Mouse (Mus musculus): ENCODE measurements around the gene Mre11a. TPM values are rescaled to one million over a fixed set of nuclear protein-coding genes. Genes with fewer than 3 reads are reported as not detected.

The Mre11a gene
- 10 to 100 TPM; 13.6 to 14.6 TPM for total RNA-seq (2021)

DNA sequence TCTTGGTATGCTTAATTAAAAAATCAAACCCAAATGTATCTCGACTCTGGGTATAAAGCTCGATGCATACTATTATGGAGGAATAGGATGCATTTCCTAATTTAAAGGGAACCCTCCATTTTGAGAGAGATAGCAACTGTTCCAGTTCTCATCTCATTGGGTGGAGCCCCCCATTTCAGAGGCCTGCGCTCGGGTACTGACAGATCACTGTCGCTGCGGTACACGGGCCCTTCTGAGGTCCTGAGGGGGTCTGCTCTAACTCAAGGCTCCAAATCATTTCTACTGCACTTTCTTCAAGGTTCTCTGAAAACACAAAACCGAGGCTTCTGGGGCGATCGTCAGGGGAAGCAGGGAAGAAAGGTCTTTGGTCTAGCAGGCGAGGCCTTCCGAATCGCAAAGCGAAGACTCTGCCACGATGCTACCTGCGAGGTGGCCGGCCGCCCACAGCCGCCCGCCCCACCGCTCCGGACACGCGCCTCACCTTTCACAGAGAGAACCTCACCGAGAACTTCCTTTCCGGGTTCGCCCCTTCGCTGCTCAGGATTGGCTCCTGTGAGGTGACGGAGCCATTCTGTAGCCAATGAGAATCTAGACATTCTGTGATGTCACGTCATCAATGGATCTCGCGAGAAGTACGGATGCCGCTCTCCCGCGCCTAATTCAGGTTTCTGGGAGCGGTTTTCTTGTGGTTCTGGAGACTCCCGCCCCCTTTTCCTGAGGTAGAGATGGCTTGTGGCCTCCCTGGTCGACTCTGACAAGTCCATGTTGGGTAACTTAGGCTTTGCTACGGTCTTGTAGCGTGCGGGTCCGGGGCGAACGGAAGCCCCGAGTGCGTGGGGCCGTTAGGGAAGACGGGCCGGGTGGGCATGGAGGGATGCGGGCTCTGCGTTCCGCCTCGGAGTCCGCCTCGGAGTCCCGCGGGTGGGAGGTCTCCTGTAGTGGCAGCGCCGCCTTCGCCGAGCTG is at the start of gene Mre11a, which contains the start of gene Ankrd49:
TSS of gene Mre11a (plus strand) at position 616 of the 964 bp plus-strand sequence.
TSS of gene Ankrd49 (minus strand) at position 818 of the 964 bp plus-strand sequence.
- peak; percentile 88 to 91 for DNase-seq

DNA sequence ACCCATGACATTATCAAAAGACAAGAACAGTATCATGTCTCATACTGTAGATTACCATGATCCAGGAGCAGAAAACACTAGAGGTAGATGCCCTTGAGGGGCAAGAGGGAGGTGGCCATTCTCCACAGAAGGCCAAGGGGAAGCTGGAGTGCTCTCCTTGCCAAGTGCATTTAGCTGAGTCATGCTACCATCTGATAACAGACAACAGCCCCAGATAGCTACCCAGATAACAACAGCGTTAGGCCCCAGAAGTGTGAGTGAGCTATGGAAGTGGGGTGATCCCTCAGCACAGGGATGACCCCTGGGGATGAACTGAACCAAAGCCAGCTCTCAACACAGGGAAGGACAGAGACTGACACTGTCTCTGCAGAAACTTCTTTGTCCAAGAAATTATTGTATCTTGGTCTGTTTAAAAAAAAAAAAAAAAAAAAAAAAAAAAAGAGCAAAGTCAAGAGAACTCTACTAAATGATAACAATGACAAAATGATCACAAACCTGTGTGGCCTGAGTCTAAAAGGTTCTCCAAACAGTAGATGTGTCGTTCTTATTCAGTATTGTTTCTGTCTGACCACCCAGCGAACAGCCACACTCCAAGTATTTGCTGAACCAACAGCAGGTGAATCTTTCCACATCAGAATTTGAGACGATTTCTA is 44.8 kb upstream of the Mre11a start:
- DNase-seq = no peak

DNA sequence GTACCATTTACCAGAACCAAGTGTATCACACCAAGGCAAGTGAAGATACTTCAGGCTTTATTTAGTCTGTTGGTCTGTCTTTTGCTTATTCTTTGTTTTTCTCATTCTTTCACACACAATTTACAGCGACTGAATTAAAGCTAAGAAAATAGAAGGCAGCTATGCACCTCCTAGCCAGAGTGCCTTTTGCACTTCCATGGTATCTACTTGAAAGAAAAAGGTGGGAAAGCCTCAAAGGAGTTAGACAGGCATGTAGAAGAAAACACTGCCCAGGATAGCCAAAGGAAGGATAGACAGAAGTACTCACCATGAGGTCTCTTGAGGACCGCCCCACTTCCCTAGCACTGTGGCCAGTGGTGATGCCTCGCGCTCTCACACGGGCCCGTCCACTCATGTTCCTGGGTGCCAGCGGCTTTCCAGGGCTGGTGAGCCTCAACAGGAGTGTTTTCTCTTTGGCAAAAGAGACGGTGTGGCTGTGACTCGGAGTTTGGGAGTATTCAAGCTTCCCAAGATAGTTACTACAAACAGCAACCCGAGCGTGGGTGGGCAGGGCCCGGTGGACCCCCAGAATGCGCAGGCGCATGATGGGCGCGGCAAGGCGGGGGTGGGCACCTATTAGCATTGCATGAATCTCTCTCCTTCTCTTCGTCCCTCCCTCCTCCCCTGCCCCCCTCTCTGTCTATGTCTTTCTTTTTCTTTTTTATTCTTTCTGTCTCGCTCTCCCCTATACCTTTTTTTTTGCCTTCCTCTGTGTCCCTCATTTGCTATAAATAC is 44.1 kb upstream of the Mre11a start, which contains the start of gene Piwil4:
TSS of gene Piwil4 (minus strand) at position 583 of the 774 bp plus-strand sequence.
- no peak for DNase-seq

DNA sequence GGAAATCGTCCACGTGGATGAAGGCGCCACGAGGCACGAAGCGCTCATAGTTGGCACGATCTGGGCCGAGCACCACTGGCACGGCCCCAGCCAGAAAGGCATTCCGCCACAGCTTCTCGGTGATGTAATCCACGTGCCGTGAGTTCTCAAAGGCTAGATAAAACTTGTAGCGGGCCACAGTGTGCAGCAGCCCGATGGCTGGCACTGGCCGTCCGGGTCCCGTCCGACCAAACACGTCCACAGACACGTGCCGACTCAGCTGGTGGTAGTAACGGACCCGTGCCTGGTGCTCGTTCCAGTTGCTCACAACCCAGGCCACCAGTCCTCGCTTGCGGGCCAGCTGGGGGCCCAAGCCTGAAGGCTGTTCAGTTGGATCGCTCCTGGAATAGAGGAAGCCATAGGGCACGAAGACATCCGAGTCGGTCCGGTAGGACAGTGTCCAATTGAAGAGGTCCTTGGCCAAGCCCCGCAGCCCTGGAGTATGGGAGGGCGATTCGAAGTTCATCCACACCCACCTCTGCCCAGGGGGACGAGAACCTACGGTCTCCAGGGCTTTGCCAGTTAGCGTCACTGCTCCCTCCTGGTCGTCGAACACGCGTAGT is 33.5 kb upstream of the Mre11a start:
- DNase-seq = no peak

DNA sequence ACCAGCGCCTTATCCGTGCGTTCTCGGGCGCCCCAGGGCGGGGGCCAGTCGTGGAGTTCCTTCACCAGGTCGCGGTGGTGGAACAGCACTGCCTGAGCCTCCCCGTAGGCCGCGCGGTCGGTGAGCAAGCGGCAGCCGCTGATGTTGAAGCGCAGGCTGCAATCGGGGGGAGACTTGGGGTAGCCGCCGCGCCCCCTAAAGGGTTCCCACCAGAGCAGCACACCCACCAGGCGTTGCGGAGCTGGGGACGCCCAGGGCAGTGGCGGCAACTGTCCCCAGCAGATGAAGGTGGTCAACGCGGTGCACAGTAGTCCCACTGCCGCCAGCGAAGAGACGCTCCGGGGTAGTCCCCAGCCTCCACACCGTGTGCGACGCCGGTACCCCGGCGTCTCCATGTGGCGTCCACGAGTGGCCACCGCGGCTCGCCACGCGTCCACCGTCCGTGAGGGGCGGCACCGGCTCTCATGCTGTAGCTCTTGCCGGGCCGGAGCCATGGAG is 32.9 kb upstream of the Mre11a start:
- DNase-seq = no peak

DNA sequence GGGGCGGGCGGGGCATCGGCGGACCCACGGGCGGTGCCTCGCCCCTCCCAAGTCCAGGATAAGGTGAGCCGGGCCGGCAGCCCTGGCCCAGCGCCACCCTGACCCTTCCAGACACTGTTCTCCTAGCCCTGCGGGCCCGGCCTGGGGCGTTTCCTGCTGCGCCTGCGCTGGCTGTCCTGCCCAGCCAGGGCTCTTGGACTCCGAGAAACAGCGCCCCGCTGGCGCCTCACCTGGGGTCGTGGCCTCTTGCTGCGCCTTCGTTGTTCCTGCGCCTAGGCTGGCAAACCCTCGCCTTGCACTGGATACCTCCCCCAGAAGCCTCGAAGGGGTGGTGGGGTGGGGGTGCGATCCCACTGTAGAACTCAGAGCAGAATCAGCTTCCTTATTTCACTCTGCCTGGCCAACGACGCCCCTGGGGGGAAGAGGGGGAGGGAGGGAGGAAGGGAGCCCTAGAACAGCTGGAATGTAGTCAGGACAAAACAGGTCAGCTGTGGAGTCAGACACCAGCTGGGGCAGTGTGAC is 32.4 kb upstream of the Mre11a start, which contains the start of gene Fut4:
TSS of gene Fut4 (minus strand) at position 393 of the 522 bp plus-strand sequence.
- DNase-seq = peak; percentile 11 to 15

DNA sequence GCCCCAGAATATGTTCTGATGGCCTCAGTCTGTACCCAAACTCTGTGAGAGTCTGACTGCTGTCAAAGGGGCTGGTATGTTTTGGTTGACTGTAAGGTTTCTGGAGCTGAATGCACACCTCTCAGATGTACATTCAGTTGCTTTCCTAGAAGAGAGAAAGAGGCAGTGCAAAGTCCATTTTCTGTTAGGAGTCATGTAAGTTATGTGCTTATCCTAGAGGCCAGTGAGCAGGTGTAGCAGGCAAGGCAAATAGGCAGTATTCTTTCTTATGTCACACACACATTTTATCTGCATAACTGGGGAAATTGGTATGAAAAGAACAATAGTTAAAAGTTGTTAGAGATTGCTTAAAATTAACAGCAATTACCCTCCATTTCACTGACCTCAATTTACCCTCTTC is 30.5 kb upstream of the Mre11a start:
- DNase-seq = no peak

DNA sequence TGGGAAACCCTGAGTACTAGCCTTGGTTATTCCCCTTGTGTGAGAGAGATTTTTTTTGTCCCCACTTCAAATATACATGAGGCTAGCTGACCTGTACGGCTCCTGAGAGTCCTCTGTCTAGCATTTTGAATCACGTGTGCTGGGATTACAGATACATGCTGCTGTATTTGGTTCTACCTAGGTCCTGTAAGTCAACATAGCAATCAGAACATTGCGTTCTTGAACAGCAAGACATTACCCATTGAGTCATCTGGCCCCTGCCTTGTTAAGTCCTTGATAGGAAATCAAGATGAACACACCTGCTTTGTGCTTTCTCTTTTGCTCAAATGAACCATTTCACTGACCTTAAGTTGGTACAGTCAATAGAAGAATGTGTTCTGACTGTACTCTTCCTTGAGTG is 30.0 kb upstream of the Mre11a start:
- no peak for DNase-seq

DNA sequence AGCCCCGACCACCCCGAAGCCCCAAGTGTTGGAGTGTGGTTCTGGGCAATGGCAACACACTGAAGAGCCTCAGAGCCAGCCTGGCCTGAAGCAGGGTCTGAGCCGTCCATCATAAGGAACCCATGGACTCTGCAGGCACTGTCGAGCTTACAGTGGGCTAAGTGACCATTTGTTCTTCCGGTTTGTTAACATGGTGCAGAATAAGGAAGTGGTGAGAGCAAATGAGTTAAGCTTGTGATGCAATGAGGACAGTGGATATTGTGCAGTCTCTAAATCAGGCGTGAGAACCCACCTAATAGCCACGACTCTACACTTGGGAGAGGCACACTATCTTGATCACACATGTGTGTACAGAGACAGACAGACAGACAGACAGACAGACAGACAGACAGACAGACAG is 25.9 kb upstream of the Mre11a start:
- no peak for DNase-seq

DNA sequence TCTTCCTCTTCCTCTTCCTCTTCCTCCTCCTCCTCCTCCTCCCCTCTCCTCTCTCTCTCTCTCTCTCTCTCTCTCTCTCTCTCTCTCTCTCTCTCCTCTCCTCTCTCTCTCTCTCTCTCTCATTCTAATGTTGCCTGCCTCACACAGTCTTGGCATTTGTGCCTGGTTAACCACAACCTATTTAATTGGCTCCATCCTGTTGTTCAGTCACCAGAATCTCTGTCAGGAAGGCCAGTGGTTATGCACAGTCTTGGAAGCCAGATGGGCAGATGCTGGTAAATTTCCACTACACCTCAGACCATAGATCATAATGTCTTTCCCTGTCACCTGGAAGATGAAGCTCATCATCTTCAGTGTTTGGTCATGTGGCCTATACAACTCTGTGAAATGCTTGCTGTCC is 25.2 kb upstream of the Mre11a start:
- DNase-seq = no peak

DNA sequence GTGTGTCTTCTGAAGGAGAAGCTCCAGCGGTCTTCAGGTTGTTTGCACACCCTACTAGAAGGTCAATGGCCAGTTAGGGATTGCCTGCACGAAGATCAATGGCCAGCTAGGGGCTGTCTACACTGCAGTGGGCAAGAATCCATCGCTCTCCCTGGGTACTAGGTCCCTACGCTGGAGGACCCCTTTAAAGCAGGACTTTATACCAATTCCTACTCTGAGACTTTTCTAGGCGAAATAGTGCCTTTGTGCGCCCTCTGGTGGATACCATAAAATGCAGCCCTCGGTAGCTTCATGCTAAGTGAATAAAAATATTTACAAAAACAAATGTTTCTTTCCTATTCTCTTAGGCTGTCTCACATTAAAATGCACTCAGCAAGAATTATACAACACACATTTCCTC is 19.7 kb upstream of the Mre11a start:
- peak; percentile 19 to 56 for DNase-seq

DNA sequence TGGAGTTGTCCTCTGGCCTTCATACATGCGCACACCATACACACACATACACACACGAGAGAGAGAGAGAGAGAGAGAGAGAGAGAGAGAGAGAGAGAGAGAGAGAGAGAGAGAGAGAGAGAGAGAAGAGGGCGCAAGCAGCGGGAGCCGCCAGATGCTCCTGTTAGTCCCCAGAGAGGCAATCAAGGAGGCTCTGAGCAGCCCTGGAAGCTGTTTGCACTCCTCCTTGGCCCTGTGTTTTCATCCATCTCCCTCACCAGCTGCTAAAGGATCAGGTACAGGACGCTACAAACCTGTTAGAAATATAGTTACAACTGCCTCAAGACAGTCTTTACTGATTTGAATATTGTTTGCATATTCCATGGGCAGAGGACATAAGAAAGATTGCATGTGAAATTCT is 14.6 kb upstream of the Mre11a start:
- no peak for DNase-seq

DNA sequence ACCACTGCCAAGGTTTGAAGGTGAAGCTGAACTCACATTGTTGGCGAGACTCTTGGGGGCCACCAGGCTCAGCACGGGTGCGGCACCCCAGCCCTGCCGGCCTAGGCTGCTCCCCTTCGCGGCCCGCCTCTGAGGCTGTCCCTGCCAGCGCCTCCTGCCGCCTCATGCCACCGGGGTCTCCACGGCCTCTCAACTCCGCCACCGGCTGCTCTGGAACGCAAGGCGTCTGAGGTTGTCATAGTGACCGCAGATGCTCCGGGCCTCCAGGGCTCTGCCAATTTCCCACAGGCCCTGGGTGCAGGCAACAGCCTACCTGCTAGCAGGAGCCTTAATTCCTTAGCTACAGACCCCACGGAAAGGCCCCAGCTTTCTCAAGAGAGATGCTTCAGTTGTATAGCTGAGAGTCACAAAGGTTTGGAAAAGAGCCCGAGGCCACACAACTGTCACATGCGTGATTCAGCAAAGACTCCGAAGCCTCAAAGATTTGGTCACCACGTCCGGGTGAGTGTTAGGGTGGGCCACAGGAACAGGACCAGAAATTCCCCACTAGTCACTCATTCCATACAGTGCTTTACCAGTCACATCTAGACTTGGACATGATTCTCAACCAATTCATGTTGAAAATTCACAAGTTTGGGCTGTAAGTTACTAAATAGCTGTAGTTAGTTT is 13.5 kb upstream of the Mre11a start, which contains the start of gene 1700012B09Rik:
TSS of gene 1700012B09Rik (minus strand) at position 228 of the 669 bp plus-strand sequence.
- no peak for DNase-seq

DNA sequence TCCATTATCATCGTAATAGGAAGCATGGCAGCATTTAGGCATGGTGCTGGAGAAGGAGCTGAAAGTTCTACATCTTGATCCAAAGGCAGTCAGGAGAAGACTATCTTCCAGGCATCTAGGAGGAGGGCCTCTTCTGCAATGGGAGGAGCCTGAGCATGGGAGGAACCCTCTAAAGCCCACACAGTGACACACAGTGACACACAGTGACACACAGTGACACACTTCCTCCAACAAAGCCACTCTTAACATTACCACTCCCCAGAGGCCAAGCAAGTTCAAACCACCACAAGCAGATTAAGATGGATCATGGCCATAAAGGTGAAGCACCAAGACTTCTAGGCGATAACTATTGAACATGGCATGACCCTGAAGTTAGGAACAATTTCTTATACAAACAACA is 12.4 kb upstream of the Mre11a start:
- no peak for DNase-seq

DNA sequence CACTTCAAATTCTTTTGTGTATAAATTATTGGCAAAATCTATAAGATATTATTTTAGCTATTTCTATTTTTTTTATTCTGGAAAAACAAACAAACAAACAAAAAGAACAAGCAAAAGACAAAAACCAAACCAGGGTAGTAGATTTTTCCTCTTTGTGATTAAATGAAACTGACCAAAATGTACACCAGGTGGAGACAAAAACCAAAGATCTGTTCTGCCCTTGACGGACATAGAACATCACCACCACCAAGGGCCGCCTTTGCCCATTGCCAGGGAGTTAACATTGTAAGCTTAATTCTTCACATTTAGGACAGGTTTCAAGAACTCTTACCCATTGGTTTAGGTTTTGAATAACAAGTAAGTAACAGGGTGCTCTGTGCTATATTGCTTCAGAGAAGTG is 10.6 kb upstream of the Mre11a start:
- DNase-seq = no peak

DNA sequence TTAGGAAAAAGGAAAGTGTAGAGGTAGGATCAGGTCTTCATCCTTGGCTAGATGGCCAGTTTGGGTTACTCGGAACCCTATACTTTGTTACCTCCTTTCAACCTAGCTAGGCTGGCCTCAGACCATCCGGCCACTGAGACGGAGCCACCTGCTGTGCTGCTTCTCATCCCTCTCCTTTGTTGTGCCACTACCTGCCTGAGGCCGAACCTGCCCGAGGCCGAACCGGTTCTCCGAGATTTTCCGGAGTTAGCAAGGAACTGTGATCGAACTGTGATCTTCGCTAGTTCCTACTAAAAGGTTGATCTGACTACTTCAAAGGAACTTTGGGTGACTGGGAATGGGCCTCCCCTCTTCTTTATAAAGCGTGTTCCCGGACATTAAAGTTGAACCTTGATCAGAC is 6.1 kb upstream of the Mre11a start:
- DNase-seq = no peak

DNA sequence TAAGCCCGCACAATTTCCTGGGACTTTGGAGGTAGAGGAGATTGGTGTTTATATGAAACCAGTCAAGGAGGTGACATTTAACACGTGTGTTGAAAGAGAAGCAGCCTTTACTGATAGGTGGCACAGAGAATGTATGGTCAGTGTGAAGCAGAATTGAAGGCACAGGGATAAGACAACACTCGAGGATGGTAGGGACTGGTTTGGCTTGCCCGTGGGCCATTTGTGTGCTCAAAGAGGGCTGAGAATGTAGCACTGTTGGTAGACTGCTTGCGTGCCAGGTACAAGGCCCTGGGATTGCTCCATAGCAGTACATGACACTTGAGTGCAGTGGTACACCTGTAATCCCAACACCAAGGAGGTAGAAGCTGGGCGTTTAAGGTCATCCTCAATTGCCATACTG is 2.9 kb downstream of the Mre11a start:
- DNase-seq = no peak

DNA sequence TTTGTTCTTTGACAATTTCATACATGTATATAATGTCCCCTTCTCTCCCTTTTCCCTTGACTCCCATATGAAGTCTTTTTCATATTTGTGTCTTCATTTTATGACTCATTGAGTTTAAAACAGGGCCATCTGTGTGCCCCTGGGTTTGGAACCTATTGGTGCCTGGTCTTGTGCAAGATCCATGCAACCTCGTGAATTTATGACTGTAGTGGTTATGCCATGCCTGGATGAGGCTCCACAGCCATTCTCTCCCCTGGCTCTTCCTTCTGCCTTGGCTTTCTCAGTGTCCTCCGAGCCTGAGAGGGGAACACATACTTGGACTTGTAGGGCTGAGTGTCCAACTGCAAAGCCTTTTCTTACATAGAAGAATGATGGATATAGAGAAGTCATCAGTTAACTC is 21.3 kb downstream of the Mre11a start:
- no peak for DNase-seq

DNA sequence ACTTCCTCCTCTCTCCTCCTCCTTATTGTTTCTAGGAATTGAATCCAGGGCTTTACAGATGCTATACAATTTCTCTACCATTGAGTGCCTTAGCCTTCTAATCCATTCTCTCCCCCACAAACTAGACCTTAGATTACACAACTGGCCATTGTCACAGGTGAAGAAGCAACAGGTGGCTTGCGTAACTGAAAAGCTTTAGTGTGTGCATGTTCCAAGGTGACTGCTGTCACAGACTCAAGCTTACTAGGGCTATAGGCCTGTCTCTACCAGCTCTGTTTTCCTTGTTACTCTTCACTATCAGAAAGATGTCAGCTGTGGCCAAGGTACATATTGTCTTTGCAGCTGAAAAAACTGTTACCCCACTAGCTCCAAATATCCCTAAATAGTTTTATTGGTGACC is 22.3 kb downstream of the Mre11a start:
- no peak for DNase-seq

DNA sequence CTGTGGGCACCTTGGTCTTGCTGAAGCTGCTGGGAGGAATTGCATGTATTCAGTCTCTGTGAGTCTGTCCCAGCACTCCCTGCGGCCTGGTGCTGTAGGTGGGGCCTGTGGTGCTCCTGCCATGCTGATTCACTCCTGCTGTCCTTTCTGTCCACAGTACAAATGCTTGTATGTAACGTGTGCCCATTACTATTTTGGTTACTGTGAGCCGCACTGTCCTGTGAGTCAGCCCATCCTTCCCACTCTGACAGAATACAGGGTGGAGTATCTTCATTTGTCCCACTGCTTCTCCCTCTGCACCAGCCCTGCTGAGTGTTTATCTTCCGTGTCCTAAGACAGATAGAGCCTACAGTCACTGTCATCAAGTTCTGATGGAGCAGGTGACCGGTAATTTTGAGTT is 25.7 kb downstream of the Mre11a start:
- DNase-seq = peak in 1 of 2 experiments; percentile 4

DNA sequence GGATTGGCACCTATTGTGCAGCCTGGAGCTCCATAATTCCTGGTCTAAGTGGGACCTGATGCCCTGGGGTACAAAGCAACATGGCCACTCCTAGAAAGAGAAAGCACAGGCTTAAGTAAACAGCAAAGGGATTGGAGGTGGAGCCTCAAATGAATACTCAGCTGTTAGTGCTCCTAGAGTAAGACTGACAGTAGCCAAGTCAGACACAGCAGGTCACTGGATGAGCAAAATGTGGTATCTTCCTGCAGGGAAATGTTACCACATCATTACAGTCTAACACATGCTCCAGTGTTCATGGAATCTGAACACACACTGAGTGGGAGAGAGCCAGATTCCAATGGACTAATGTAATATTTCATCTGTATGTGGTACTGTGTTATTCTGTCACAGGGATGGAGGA is 36.9 kb downstream of the Mre11a start:
- DNase-seq = no peak

Data from layer of hippocampus, postnatal 36 days (tissue).